Mouse (Mus musculus) c-Kit-positive CD71-positive TER-119-positive erythroid progenitor cells, embryonic 14.5 days (primary cell): Measurements from ENCODE around the gene Fn3k.
A peak's percentile ranks its signal among the peaks of the same experiment; 100 is the strongest.

ENCODE experiments used
- DNase-seq: peaks from one replicate; pipeline ENCODE4 v3.0.0-alpha.2; 2013; ENCODE audit warnings: low spot score

The Fn3k gene

GRCm38 (mm10) chr11:121434156-121435155, at the start of gene Fn3k:
Gene Fn3k, plus strand, starts transcription at chr11:121434913.
- peak; percentile 86 for DNase-seq

- DNase-seq: peak; percentile 83
These were observed 46.8 kb upstream of the Fn3k start, which contains the start of gene Rab40b for GRCm38 (mm10) chr11:121387750-121388553. Gene Rab40b, minus strand, starts transcription at chr11:121388251.

GRCm38 (mm10) chr11:121388554-121388945, 46.2 kb upstream of the Fn3k start:
- DNase-seq: no peak

- DNase-seq: no peak
These were observed 43.9 kb upstream of the Fn3k start for GRCm38 (mm10) chr11:121390793-121391192.

- DNase-seq: no peak
These were observed 42.3 kb upstream of the Fn3k start for GRCm38 (mm10) chr11:121392405-121392804.

GRCm38 (mm10) chr11:121407366-121408155, 27.2 kb upstream of the Fn3k start:
- no peak for DNase-seq

GRCm38 (mm10) chr11:121414762-121415161, 20.0 kb upstream of the Fn3k start:
- no peak for DNase-seq

- DNase-seq: no peak
These were observed 19.4 kb upstream of the Fn3k start for GRCm38 (mm10) chr11:121415351-121415750.

- DNase-seq: no peak
These were observed 16.7 kb upstream of the Fn3k start for GRCm38 (mm10) chr11:121417971-121418370.

- no peak for DNase-seq
These were observed 15.8 kb upstream of the Fn3k start for GRCm38 (mm10) chr11:121418932-121419331.

- no peak for DNase-seq
These were observed 14.3 kb upstream of the Fn3k start for GRCm38 (mm10) chr11:121420379-121420778.

- peak; percentile 100 for DNase-seq
These were observed 13.7 kb upstream of the Fn3k start, which contains the start of gene Fn3krp for GRCm38 (mm10) chr11:121420830-121421552. Gene Fn3krp, plus strand, starts transcription at chr11:121421401.

- DNase-seq: no peak
These were observed 13.1 kb upstream of the Fn3k start for GRCm38 (mm10) chr11:121421553-121422173.

GRCm38 (mm10) chr11:121433397-121433796, 1.3 kb upstream of the Fn3k start:
- DNase-seq: peak; percentile 91

- no peak for DNase-seq
These were observed 2.5 kb downstream of the Fn3k start for GRCm38 (mm10) chr11:121437236-121437635.

- no peak for DNase-seq
These were observed 5.1 kb downstream of the Fn3k start for GRCm38 (mm10) chr11:121439686-121440292.

GRCm38 (mm10) chr11:121441653-121442052, 6.9 kb downstream of the Fn3k start:
- DNase-seq: no peak

- DNase-seq: no peak
These were observed 7.4 kb downstream of the Fn3k start for GRCm38 (mm10) chr11:121442076-121442475.

GRCm38 (mm10) chr11:121451216-121451726, 16.6 kb downstream of the Fn3k start:
- no peak for DNase-seq
